Mouse (Mus musculus): ENCODE data around the gene Smco3.

GRCm38 (mm10) chr6:136848399-136848798 lies 13.1 kb upstream of the Smco3 start:
- TF ChIP-seq CTCF (IDR thresholded peaks at IDR 0.05; ENCODE audit: low read depth): no peak
- no peak for TF ChIP-seq EP300 (optimal IDR thresholded peaks at IDR 0.05)
